Comparison of ENCODE assay signal across 25 mouse cellular contexts in the genomic region with DNA sequence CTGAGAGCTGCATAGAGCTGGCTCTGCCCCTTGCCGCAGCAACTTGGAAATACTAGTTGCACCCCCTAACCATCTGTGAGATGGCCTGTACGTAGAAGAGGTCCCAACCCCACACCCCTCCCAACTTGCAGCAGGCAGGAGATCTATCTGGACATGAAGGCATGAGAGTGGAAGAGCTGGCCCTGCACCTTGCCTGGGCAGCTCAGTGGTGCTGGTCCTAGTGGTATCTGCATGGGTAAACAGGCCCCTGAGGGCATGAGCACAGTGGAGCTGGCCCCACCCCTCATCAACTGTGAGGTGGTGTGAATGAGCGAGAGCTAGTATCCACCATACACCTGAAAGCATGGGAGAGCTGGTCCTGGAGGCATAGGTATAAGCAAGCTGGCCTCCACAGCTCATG.
DNase-seq lines count a peak whose midpoint lies in the region; ATAC-seq and TF ChIP-seq lines count a peak whose summit lies in the region.
"Had no signal": no experiment of that assay in that cellular context is flagged by ENCODE, and none has a peak within 500 bp of the region (broad histone marks: within the 10 kb centered on the region; RNA-seq: fewer than 3 reads in every experiment).

No protein-coding gene starts in this region.

- H3K4me3 ChIP-seq in forebrain, embryonic 11.5 days (ENCODE audit: low read depth, low read length) = no peak overlapping the region
- no peak overlapping the region for H3K4me3 ChIP-seq in forebrain, embryonic 10.5 days
- no peak overlapping the region for H3K4me3 ChIP-seq in kidney, embryonic 14.5 days (ENCODE audit: low read length)
- no peak overlapping the region for H3K4me3 ChIP-seq in neural tube, embryonic 13.5 days
- no peak overlapping the region for H3K4me3 ChIP-seq in neural tube, embryonic 15.5 days (replicated peaks)
- H3K4me3 ChIP-seq in midbrain, postnatal 0 days (ENCODE audit: low read depth, low read length) = no peak overlapping the region
- H3K4me3 ChIP-seq: gastrocnemius, adult 2 months; heart, embryonic 12.5 days; liver, embryonic 13.5 days; lung, embryonic 15.5 days; midbrain, embryonic 12.5 days had no signal

- intact Hi-C loops in left cerebral cortex, postnatal 25 days (cut with DNase I) = no loop called here

- no peak overlapping the region for H3K4me2 ChIP-seq in forebrain, embryonic 11.5 days (ENCODE audit: low read depth, low read length, severe bottlenecking)
- no peak overlapping the region for H3K4me2 ChIP-seq in kidney, embryonic 14.5 days (replicated peaks; ENCODE audit: low read depth, low read length)
- no peak overlapping the region for H3K4me2 ChIP-seq in neural tube, embryonic 13.5 days
- no peak overlapping the region for H3K4me2 ChIP-seq in neural tube, embryonic 15.5 days
- no peak overlapping the region for H3K4me2 ChIP-seq in midbrain, postnatal 0 days (ENCODE audit: low read depth, low read length, poor library complexity, severe bottlenecking)
- H3K4me2 ChIP-seq: heart, embryonic 12.5 days; liver, embryonic 13.5 days; lung, embryonic 15.5 days; midbrain, embryonic 12.5 days had no signal

- H3K27me3 ChIP-seq in forebrain, embryonic 11.5 days (ENCODE audit: control insufficient read depth, insufficient read depth, low read length) = no peaks in the 10 kb centered on the region
- H3K27me3 ChIP-seq in forebrain, embryonic 10.5 days (ENCODE audit: poor library complexity, severe bottlenecking) = no peaks in the 10 kb centered on the region
- H3K27me3 ChIP-seq in kidney, embryonic 14.5 days (ENCODE audit: control insufficient read depth, insufficient read depth, low read length) = no peaks in the 10 kb centered on the region
- H3K27me3 ChIP-seq in neural tube, embryonic 13.5 days = no peaks in the 10 kb centered on the region
- no peaks in the 10 kb centered on the region for H3K27me3 ChIP-seq in neural tube, embryonic 15.5 days (replicated peaks)
- no peaks in the 10 kb centered on the region for H3K27me3 ChIP-seq in midbrain, postnatal 0 days (ENCODE audit: insufficient read depth, low read length)
- H3K27me3 ChIP-seq: heart, embryonic 12.5 days; liver, embryonic 13.5 days; lung, embryonic 15.5 days; midbrain, embryonic 12.5 days had no signal

- no peaks in the 10 kb centered on the region for H3K4me1 ChIP-seq in forebrain, embryonic 11.5 days (replicated peaks; ENCODE audit: control insufficient read depth, insufficient read depth, low read length)
- no peaks in the 10 kb centered on the region for H3K4me1 ChIP-seq in forebrain, embryonic 10.5 days
- H3K4me1 ChIP-seq in kidney, embryonic 14.5 days (ENCODE audit: control insufficient read depth, insufficient read depth, low read length) = no peaks in the 10 kb centered on the region
- H3K4me1 ChIP-seq in neural tube, embryonic 13.5 days (replicated peaks) = 0 out of 2 replicates have a peak, but pooled peaks cover 8% of the 10 kb centered on the region
- no peaks in the 10 kb centered on the region for H3K4me1 ChIP-seq in neural tube, embryonic 15.5 days
- H3K4me1 ChIP-seq in midbrain, postnatal 0 days (ENCODE audit: insufficient read depth, low read length) = no peaks in the 10 kb centered on the region
- H3K4me1 ChIP-seq: heart, embryonic 12.5 days; liver, embryonic 13.5 days; lung, embryonic 15.5 days; midbrain, embryonic 12.5 days had no signal

- 0 out of 2 replicates have a peak, but pooled peaks have one; percentile 42 for ATAC-seq in forebrain, embryonic 11.5 days (replicated peaks; ENCODE audit: low FRiP score)
- 0 out of 2 replicates have a peak, but pooled peaks have one; percentile 16 for ATAC-seq in kidney, embryonic 14.5 days (ENCODE audit: low FRiP score, low TSS enrichment)
- peak; percentile 23; the same call in 1 of the 2 replicates for ATAC-seq in neural tube, embryonic 13.5 days (ENCODE audit: low read depth)
- no peak for ATAC-seq in neural tube, embryonic 15.5 days (ENCODE audit: low FRiP score)
- ATAC-seq in midbrain, postnatal 0 days (ENCODE audit: low FRiP score) = 0 out of 2 replicates have a peak, but pooled peaks have one; percentile 47
- ATAC-seq: activated CD4-positive, CD25-positive, alpha-beta regulatory T cell, adult 4 months; inflammation-experienced regulatory T-cells, adult 6 months had no signal

- H3K9ac ChIP-seq in forebrain, embryonic 11.5 days (ENCODE audit: low read length) = no peak overlapping the region
- H3K9ac ChIP-seq in kidney, embryonic 14.5 days (ENCODE audit: low read depth, low read length) = no peak overlapping the region
- H3K9ac ChIP-seq in neural tube, embryonic 13.5 days = no peak overlapping the region
- no peak overlapping the region for H3K9ac ChIP-seq in neural tube, embryonic 15.5 days (replicated peaks)
- no peak overlapping the region for H3K9ac ChIP-seq in midbrain, postnatal 0 days (replicated peaks; ENCODE audit: low read length, poor library complexity, severe bottlenecking)
- H3K9ac ChIP-seq: heart, embryonic 12.5 days; liver, embryonic 13.5 days; lung, embryonic 15.5 days; midbrain, embryonic 12.5 days had no signal

- no peak for TF ChIP-seq CTCF in midbrain, postnatal 0 days (IDR thresholded peaks at IDR 0.05)

- H3K27ac ChIP-seq in forebrain, embryonic 11.5 days (ENCODE audit: low read depth, low read length) = no peak overlapping the region
- H3K27ac ChIP-seq in forebrain, embryonic 10.5 days = no peak overlapping the region
- no peak overlapping the region for H3K27ac ChIP-seq in kidney, embryonic 14.5 days (ENCODE audit: low read depth, low read length)
- H3K27ac ChIP-seq in neural tube, embryonic 13.5 days (replicated peaks) = no peak overlapping the region
- H3K27ac ChIP-seq in neural tube, embryonic 15.5 days (replicated peaks) = no peak overlapping the region
- no peak overlapping the region for H3K27ac ChIP-seq in midbrain, postnatal 0 days (ENCODE audit: low read depth, low read length)
- H3K27ac ChIP-seq: gastrocnemius, adult 2 months; liver, embryonic 13.5 days; lung, embryonic 15.5 days; macrophage; midbrain, embryonic 12.5 days had no signal

- no peaks in the 10 kb centered on the region for H3K9me3 ChIP-seq in forebrain, embryonic 11.5 days (ENCODE audit: control insufficient read depth, low read length)
- no peaks in the 10 kb centered on the region for H3K9me3 ChIP-seq in forebrain, embryonic 10.5 days
- H3K9me3 ChIP-seq in kidney, embryonic 14.5 days (ENCODE audit: control insufficient read depth, low read length) = no peaks in the 10 kb centered on the region
- no peaks in the 10 kb centered on the region for H3K9me3 ChIP-seq in neural tube, embryonic 13.5 days
- no peaks in the 10 kb centered on the region for H3K9me3 ChIP-seq in neural tube, embryonic 15.5 days (replicated peaks)
- H3K9me3 ChIP-seq in midbrain, postnatal 0 days (ENCODE audit: low read length) = no peaks in the 10 kb centered on the region
- H3K9me3 ChIP-seq: G1E; heart, embryonic 12.5 days; liver, embryonic 13.5 days; lung, embryonic 15.5 days; midbrain, embryonic 12.5 days had no signal

- H3K36me3 ChIP-seq in forebrain, embryonic 11.5 days (ENCODE audit: control insufficient read depth, insufficient read depth, low read length) = no peaks in the 10 kb centered on the region
- H3K36me3 ChIP-seq in forebrain, embryonic 10.5 days (replicated peaks) = no peaks in the 10 kb centered on the region
- H3K36me3 ChIP-seq in kidney, embryonic 14.5 days (ENCODE audit: control insufficient read depth, insufficient read depth, low read length) = no peaks in the 10 kb centered on the region
- no peaks in the 10 kb centered on the region for H3K36me3 ChIP-seq in neural tube, embryonic 13.5 days
- H3K36me3 ChIP-seq in neural tube, embryonic 15.5 days = no peaks in the 10 kb centered on the region
- H3K36me3 ChIP-seq in midbrain, postnatal 0 days (ENCODE audit: insufficient read depth, low read length) = no peaks in the 10 kb centered on the region
- H3K36me3 ChIP-seq: G1E; heart, embryonic 12.5 days; liver, embryonic 13.5 days; lung, embryonic 15.5 days; midbrain, embryonic 12.5 days had no signal

- 84% methylated on average over 3 of the region's 3 CpGs for WGBS in forebrain, embryonic 11.5 days
- WGBS in forebrain, embryonic 10.5 days = 93% methylated on average over 3 of the region's 3 CpGs
- WGBS in kidney, embryonic 14.5 days = 82% methylated on average over 3 of the region's 3 CpGs
- 96% methylated on average over 3 of the region's 3 CpGs for WGBS in neural tube, embryonic 13.5 days
- 96% methylated on average over 3 of the region's 3 CpGs for WGBS in neural tube, embryonic 15.5 days
- 87% methylated on average over 3 of the region's 3 CpGs for WGBS in midbrain, postnatal 0 days

- DNase-seq in forebrain, embryonic 11.5 days (ENCODE audit: low spot score) = peak; percentile 46
- DNase-seq in forebrain, embryonic 10.5 days (ENCODE audit: extremely low spot score, low spot score) = no peak
- no peak for DNase-seq in kidney, postnatal 4 days
- DNase-seq in midbrain, postnatal 0 days (ENCODE audit: low spot score) = no peak
- no peak for DNase-seq in left cerebral cortex, postnatal 25 days (ENCODE audit: low spot score in 2 of 2)
- DNase-seq: adrenal gland, postnatal 10 days; cerebellum, adult 18-20 months; cerebellum, postnatal 25 days; embryo, embryonic 11 days; gastrocnemius, adult 2 months; heart, postnatal 14 days; layer of hippocampus, postnatal 36 days; liver, embryonic 13.5 days; right cerebral cortex, postnatal 4 days; thymus, postnatal 25 days had no signal
